Comparison of ENCODE assay signal across 8 mouse cellular contexts in the genomic region with DNA sequence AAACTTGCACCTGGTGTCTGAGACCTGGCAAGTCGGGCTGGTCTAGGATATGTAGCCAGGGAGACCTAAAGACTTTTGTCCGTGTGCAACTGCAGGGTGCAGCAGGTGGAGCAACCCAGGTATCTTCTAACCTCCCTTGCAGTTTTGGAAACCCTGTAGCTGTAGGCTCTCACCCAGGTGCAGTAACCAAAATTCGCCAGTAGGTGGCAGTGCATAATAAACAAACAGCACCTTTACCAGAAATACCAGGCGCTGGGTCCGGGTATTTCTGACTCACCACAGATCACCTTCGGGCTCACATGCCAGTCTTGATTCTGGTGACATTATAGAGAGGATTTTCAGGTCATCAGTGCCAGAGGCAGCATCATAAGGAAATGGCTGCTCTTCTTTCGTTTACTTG. TPM values are rescaled to one million over a fixed set of nuclear protein-coding genes. Genes with fewer than 3 reads are reported as not detected.
DNase-seq lines count a peak whose midpoint lies in the region; TF ChIP-seq lines count a peak whose summit lies in the region.

No protein-coding gene starts in this region.

- peak; percentile 83 for DNase-seq in ES-E14 (ENCODE audit: low read depth, low spot score)
- peak; percentile 80 for DNase-seq in adrenal gland, postnatal 25 days
- peak; percentile 82 for DNase-seq in embryonic facial prominence, embryonic 10.5 days (ENCODE audit: low spot score)
- peak; percentile 86 for DNase-seq in heart, embryonic 10.5 days (ENCODE audit: low spot score)
- DNase-seq in layer of hippocampus, postnatal 10 days (ENCODE audit: low spot score in 2 of 2): peak; percentile 87 to 90
- peak; percentile 40 to 84 for DNase-seq in lung, postnatal 4 days
- peak; percentile 78 for DNase-seq in right cerebral cortex, postnatal 25 days
- DNase-seq in urinary bladder, postnatal 4 days (ENCODE audit: low spot score in 2 of 2): peak; percentile 54 to 84

- 1% methylated on average over 7 of the region's 7 CpGs for WGBS in embryonic facial prominence, embryonic 10.5 days
- 3% methylated on average over 7 of the region's 7 CpGs for WGBS in heart, embryonic 10.5 days

- peaks cover 88% of the 10 kb centered on the region for H3K27me3 ChIP-seq in embryonic facial prominence, embryonic 10.5 days (replicated peaks; ENCODE audit: low read depth, poor library complexity, severe bottlenecking)
- peaks cover 72% of the 10 kb centered on the region for H3K27me3 ChIP-seq in heart, embryonic 10.5 days (ENCODE audit: insufficient read depth, poor library complexity, severe bottlenecking)

- H3K4me1 ChIP-seq in ES-E14 (ENCODE audit: control insufficient read depth in 2 of 2, insufficient read depth in 2 of 2, low read length in 2 of 2, poor library complexity in 1 of 2): peaks cover 0 to 5% of the 10 kb centered on the region in 2 experiments; a peak in 1 of 4 replicates
- H3K4me1 ChIP-seq in embryonic facial prominence, embryonic 10.5 days: peaks cover 46% of the 10 kb centered on the region
- peaks cover 20% of the 10 kb centered on the region for H3K4me1 ChIP-seq in heart, embryonic 10.5 days

- H3K9ac ChIP-seq in ES-E14 (ENCODE audit: insufficient read depth, low read depth, low read length, poor library complexity, severe bottlenecking): no peak overlapping the region

- H3K4me3 ChIP-seq in ES-E14 (ENCODE audit: insufficient read depth in 1 of 2, low read depth in 1 of 2, low read length in 2 of 2, poor library complexity in 1 of 2, severe bottlenecking in 1 of 2): no peak overlapping the region
- H3K4me3 ChIP-seq in embryonic facial prominence, embryonic 10.5 days: no peak overlapping the region
- no peak overlapping the region for H3K4me3 ChIP-seq in heart, embryonic 10.5 days

- H3K27ac ChIP-seq in ES-E14 (ENCODE audit: insufficient read depth, low read depth, low read length, poor library complexity, severe bottlenecking): no peak overlapping the region
- no peak overlapping the region for H3K27ac ChIP-seq in embryonic facial prominence, embryonic 10.5 days (replicated peaks)
- no peak overlapping the region for H3K27ac ChIP-seq in heart, embryonic 10.5 days

- no peaks in the 10 kb centered on the region for H3K9me3 ChIP-seq in ES-E14 (ENCODE audit: control insufficient read depth, insufficient read depth, low read depth, low read length)
- H3K9me3 ChIP-seq in embryonic facial prominence, embryonic 10.5 days: no peaks in the 10 kb centered on the region
- H3K9me3 ChIP-seq in heart, embryonic 10.5 days: no peaks in the 10 kb centered on the region

- in situ Hi-C loops in ES-E14 (cut with MboI; ENCODE audit: low sequenced_read_pairs in 2 of 2, unreplicated experiment in 2 of 2): loop anchor here in 1 of 2 experiments (10.0 kb wide), 2 partner anchors 219 to 299 kb away; a partner anchor contains a TSS

- no peaks in the 10 kb centered on the region for H3K36me3 ChIP-seq in ES-E14 (ENCODE audit: control insufficient read depth, insufficient read depth, low read length, poor library complexity, severe bottlenecking)
- H3K36me3 ChIP-seq in embryonic facial prominence, embryonic 10.5 days (replicated peaks): no peaks in the 10 kb centered on the region
- H3K36me3 ChIP-seq in heart, embryonic 10.5 days: no peaks in the 10 kb centered on the region

TF ChIP-seq in ES-E14, 5 proteins besides CTCF, POLR2A, EP300 and RAD21:
- TF ChIP-seq ZC3H11A (IDR thresholded peaks at IDR 0.05; ENCODE audit: borderline replicate concordance, low read depth, low read length) (peak; percentile 65), ZNF384 (IDR thresholded peaks at IDR 0.05; ENCODE audit: low read depth, low read length) (no peak)
TF ChIP-seq in ES-E14: peak in this region for 1.

RNA-seq across cellular contexts. Expression of a gene that starts 55.5 kb away (rescaled TPM):
- total RNA-seq in ES-E14 (2012; rRNA removed): 0.26 and 0.49 TPM in 2 replicates
- total RNA-seq in adrenal gland, postnatal 25 days (2021): not detected in 2 replicates
- polyA plus RNA-seq in embryonic facial prominence, embryonic 10.5 days (2016; fragmentation: Nextera tagmentation; extraction: Ambion mirVana): 0.70 and 1.1 TPM in 2 replicates
- 0.55 and 1.1 TPM in 2 replicates for polyA plus RNA-seq in heart, embryonic 10.5 days (2016; fragmentation: Nextera tagmentation; extraction: Ambion mirVana)
- 1 to 10 TPM; 1.8 TPM for total RNA-seq in layer of hippocampus, postnatal 10 days (2021)

RNA-seq across cellular contexts. Expression of a gene that starts 55.9 kb away (rescaled TPM):
- total RNA-seq in ES-E14 (2012; rRNA removed): not detected in 2 replicates
- total RNA-seq in adrenal gland, postnatal 25 days (2021): 1.5 TPM in 1 of 2 replicates, not detected in the other
- 2.6 and 3.2 TPM in 2 replicates for polyA plus RNA-seq in embryonic facial prominence, embryonic 10.5 days (2016; fragmentation: Nextera tagmentation; extraction: Ambion mirVana)
- polyA plus RNA-seq in heart, embryonic 10.5 days (2016; fragmentation: Nextera tagmentation; extraction: Ambion mirVana): 3.2 and 4.7 TPM in 2 replicates
- under 1 TPM in 1 of 2 experiments, not detected in 1; 0.96 TPM for total RNA-seq in layer of hippocampus, postnatal 10 days (2021)
